Mouse (Mus musculus) kidney, postnatal 4 days (tissue): ENCODE measurements at regions not wholly inside any gene's neighbourhood (a gene's known extent, or its start where the extent isn't known, plus 50 kb on each side); places are given as distances from the start of the nearest gene placed in this dataset.

ENCODE experiments used
- DNase-seq, 2 experiments: peaks; one replicate each; pipeline ENCODE4 v3.0.0; 2021; ENCODE audit warnings: mixed read lengths in 2 of 2

- DNase-seq: peak; percentile 58 to 67
Measured at GRCm38 (mm10) chr12:16185431-16185923, 368.8 kb upstream of the Trib2 start.

DNA sequence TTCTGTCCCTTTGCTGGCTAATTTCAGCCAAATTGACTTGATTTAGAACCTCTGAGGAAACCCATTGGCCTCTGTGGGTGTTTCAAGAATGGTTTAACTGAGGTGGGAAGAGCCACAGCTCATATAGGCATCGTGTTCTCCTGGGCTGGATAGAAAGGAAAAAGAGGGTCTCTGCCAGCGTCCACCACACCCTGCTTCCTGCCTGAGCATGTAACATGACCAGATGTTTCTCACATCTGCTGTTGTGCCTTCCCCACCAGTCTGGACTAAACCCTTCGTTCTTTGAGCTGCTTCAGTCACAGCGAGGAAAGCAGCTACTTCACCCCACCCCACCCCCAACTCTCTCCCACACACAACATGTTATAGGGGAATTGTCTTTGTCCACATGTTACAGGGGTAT lies 366.3 kb upstream of the Trib2 start:
- DNase-seq: no peak

DNA sequence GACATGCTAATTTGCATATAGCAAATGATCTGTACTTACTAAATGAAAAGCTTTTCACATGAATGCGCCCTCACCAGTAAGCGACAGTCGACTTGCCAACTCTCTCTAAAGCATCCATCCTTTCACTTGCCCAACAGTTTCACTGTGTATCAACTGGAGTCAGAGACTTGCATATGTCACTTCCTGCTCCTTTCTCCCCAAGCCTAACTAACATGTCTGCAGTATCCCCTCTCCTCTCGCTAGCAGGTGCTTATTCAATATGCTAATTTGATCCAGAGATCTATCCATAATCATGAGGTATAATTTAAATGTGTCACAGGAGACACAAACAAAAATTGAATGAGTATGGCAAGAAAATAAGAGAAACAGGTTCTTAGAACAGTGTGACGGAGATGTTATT lies 364.9 kb upstream of the Trib2 start:
- no peak for DNase-seq

GRCm38 (mm10) chr12:16179897-16180296 lies 363.2 kb upstream of the Trib2 start:
- DNase-seq: no peak

DNA sequence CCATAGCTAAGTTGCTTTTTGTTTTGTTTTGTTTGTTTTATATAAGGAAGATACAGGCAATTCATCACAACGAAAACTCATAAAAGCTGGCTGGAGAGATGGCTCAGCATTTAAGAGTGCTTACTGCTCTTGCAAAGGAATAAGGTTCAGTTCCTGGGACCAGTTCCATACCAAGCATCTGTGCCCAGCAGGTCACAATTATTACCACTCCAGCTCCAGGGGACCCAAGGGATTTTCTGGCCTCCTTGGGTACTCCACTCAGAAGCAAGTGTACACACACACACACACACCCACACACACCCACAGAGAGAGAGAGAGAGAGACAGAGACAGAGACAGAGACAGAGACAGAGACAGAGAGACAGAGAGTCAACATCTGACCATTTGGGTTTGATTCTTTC lies 359.6 kb upstream of the Trib2 start:
- DNase-seq: no peak

DNA sequence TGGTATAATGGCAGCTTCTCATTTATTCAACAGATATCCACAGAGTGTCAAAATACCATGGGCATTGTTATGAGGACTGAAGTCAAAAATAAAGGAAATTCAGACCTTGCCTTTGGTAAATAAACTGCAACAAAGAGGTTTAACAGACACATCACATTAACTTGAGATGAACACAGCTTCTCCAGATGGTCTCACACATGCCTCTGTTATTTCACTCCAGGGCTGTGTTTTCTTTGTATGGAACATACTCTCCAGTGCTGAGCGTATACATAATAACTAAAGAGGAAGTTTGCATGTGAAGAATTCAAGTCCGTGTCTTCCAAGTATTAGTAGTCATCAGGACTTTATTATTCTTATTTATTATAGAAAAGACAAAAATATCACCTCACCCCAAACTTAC lies 355.5 kb upstream of the Trib2 start:
- DNase-seq: no peak

DNA sequence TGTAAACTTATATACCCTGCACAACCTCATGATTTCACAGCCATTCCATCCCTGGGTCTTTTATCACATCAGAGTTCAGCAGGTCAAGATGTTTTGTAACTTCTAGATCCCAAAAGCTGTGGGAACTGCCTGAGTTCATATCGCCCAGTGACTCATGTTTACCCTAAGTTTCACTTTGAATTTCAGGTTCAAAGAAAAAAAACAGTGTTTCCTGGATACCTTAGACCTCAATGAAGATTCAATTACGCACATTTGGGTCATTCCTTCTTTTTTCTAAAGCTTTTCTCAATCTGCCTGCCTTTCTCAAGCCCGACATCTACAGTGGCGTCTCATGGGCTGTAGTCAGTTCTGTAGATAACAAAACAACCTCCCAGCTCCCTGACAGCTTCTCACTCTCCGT lies 354.9 kb upstream of the Trib2 start:
- DNase-seq: no peak

DNA sequence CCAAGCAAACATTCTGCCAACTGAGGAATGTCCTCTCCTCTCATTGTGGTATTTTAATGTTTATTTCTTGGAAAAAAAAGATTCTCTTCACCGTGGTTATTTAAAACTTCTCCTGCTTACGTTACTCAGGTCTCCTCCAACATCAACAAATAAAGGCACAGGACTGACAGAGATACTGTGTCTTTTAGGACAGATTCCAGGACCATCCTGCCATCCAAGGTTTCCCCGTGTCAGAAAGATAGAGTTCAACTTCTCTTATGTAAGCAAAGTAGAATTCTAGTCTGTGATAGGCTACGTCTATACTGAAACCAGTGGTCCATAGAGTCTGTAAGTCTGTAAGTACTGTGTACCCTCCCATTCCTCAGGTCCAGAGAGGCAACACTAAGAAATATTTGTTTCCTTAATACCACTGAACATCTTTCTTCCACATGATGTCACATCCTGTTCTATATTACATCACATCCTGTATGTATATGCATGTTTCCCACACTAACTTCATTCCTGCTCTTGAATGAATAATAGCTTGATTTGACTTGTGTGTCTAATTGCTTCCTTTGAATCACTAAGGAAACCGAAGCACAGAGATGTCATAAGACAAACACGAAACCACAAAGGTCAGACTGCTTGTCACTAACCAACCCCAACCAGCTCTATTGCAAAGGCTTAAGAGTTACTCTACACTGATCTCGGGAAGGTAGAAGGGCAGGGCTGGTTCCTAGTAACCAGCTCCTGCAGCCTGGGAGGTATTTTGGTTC lies 353.2 kb upstream of the Trib2 start:
- DNase-seq: no peak

GRCm38 (mm10) chr12:16167793-16168343 lies 351.1 kb upstream of the Trib2 start:
- DNase-seq: no peak

DNA sequence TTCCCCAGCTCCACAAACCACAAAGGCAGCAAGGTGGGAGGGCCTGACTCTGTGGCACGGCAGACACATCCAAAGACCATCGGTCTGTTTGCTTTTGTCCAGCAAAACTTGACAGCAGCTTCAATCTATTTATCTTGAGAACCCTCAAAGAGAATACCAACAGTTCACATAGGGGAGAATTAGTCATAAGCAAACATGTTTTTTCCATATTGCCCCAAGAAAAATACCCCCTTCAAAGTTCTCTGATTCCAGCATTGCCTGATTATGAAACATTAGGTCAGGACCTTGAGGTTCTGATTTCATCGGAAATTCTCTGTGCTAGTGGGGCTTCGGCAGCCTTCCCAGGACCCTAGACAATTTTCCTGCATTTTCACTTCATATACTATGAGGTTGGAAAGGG lies 348.4 kb upstream of the Trib2 start:
- no peak for DNase-seq

DNA sequence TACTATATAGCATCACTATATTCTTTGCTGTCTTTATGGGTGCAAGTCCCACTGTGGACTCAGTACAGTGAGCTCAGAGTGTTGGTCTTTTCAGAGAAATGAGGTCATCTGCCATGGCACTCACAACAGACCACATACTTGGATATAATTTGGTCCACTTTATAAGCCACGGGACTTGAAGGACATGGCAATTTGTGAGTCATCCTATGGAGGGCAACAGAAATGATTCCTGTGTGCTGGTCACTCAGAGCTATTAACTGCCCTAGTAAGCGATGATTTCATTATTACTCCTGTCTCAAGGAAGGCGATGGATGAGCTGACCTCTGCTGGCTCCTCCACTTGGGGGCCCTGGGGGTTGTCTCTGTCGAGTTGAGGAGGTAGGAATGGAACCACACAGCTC lies 345.2 kb upstream of the Trib2 start:
- no peak for DNase-seq

- DNase-seq: no peak
Measured at GRCm38 (mm10) chr12:16157896-16158295, 341.2 kb upstream of the Trib2 start.

GRCm38 (mm10) chr12:16155791-16156558 lies 339.3 kb upstream of the Trib2 start:
- no peak for DNase-seq

DNA sequence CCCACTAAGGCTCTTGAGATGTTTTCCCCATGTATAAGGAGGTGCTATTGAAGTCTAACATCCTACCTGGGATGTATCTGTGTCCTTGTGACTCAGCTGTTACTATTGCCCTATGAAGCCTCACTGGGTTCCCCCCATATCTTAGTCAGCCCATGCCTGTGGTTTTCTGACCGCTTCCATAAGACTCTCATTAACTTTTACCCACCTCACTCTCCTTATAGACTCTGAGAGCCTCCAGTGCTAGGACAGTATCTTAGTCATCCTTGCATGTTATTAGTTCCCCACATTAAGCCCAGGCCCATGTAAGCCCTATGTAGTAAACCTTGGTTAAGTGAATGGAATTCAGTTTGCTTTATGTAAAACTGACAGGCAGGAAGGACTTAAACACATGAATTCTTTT lies 337.5 kb upstream of the Trib2 start:
- DNase-seq: no peak

DNA sequence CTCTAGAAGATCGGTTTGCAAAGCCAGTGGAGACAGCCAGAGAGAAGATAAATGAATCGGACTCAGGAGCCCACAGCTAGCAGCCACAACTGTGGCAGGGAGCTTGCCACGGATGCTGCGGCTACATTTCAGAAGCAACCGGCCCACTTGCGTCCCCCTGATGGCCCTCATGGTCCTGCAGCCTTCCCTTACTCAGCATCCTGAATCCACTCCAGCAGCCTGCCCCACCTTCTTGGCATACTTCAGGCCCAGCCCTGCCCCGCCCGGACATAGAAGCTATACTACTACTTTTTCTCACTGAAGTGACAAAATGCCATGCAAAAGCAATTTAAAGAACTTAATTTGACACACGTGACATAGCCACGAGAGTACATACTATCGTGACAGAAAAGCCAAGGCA lies 335.4 kb upstream of the Trib2 start:
- DNase-seq: no peak

GRCm38 (mm10) chr12:16151170-16151702 lies 334.5 kb upstream of the Trib2 start:
- no peak for DNase-seq

DNA sequence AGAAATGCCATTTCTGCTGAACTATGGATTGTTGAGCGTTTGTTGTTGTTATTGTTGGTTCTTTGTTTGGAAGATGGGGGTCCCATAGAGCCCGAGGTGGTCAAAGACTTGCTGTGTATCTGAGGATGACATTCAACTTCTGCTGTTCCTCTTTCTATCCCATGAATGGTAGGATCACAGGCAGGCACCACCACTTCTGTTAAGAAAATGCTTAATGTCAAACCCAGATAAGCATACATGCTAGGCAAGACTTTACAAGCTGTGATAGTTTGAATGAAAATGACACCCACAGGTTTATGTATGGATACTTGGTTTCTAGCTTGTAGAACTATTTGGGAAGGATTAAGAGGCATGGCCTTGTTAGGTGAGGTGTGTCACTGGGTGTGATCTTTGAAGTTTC lies 330.2 kb upstream of the Trib2 start:
- no peak for DNase-seq

GRCm38 (mm10) chr12:16145621-16146020 lies 328.9 kb upstream of the Trib2 start:
- DNase-seq: no peak

- DNase-seq: no peak
Measured at GRCm38 (mm10) chr12:16141193-16141592, 324.5 kb upstream of the Trib2 start.

GRCm38 (mm10) chr12:16140511-16141110 lies 323.9 kb upstream of the Trib2 start:
- DNase-seq: no peak

DNA sequence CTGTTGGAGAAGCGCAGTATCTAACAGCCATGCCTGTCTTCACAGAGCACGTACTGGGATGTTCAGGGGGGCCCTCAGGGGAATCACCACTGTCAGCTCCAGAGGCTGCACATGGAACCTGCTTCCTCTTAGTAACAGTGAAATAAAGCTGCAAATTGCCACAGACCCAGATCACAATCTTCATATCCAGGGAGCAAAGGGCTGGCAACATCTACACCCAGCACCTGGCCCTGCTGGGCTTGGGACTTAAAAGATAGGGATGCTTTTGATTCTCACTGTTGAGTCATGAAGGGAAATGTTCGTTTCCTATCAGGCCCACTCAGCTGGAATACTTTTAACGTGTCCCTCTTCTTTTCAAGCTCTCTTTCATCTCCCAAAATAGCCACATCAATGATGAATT lies 322.4 kb upstream of the Trib2 start:
- no peak for DNase-seq

DNA sequence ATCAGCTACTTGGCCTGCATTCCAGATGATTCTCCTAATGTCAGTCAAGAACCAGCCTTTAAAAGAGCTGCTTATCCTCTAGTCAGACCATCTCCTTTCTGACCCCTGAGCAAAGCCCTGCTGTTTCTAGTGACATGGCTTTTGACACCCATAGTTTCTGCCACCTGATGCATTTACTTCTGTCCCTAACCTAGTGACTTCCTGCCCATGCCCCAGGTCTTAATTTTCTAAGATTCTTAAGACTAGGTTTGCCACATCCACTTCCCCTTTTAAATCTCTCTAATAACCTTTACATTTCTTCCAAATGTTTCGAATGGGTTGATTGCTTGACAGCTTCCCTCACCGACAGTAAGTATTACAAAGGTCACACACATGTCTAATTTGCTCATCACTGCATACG lies 321.1 kb upstream of the Trib2 start:
- DNase-seq: no peak

DNA sequence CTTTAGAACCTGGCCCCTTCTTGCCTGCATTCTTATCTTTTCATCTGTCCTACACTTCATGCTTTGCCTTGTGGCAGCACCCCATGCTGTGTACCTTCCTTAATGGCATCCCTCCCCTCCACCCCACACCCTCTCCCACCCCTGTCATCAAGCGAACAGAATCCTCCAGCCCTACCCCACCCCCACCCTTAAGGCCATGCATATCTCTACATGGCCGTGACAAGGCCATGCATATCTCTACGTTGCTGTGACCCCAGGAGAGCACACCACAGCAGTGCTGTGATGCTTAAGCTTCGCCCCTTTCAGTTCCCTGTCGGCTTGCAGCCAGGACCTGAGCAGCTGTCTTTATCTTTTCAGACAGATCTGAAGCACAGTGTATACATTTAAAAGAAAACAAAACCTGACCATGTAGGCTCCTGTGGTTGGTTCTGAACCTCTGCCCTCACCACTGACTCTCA lies 319.5 kb upstream of the Trib2 start:
- no peak for DNase-seq
